In genomic region chr1:69634259-69634658, GRCm38 (mm10) we compare ENCODE assay signal across 26 mouse cellular contexts.
"Had no signal": no experiment of that assay in that cellular context is flagged by ENCODE, and none has a peak within 500 bp of the region (broad histone marks: within the 10 kb centered on the region; RNA-seq: fewer than 3 reads in every experiment).

No protein-coding gene starts in this region.

- H3K4me1 ChIP-seq: forebrain, embryonic 10.5 days; forebrain, embryonic 12.5 days; forebrain, embryonic 13.5 days; forebrain, embryonic 15.5 days had no signal

- ATAC-seq: forebrain, embryonic 13.5 days; forebrain, embryonic 14.5 days; forebrain, embryonic 15.5 days; forebrain, embryonic 16.5 days; forebrain, postnatal 0 days had no signal

- H3K27ac ChIP-seq: embryonic facial prominence, embryonic 10.5 days; embryonic facial prominence, embryonic 12.5 days; embryonic facial prominence, embryonic 13.5 days; embryonic facial prominence, embryonic 15.5 days; forebrain, embryonic 10.5 days; forebrain, embryonic 12.5 days; forebrain, embryonic 13.5 days; forebrain, embryonic 15.5 days; heart, adult 2 months had no signal

- H3K9ac ChIP-seq: embryonic facial prominence, embryonic 12.5 days; embryonic facial prominence, embryonic 13.5 days; embryonic facial prominence, embryonic 15.5 days; forebrain, embryonic 12.5 days; forebrain, embryonic 13.5 days; forebrain, embryonic 15.5 days; forebrain, postnatal 0 days had no signal

- DNase-seq: cerebellum, adult 2 months; cerebellum, adult 8-10 months; cerebellum, adult 9-10 months; cerebellum, adult 9-11 months; cerebellum, postnatal 10 days; cerebellum, postnatal 14 days; cerebellum, postnatal 25 days; cerebellum, postnatal 36 days; embryo, embryonic 11 days; forebrain, postnatal 0 days; gastrocnemius, postnatal 10 days; gastrocnemius, postnatal 14 days; gastrocnemius, postnatal 25 days; heart, adult 11 months; heart, adult 2 months had no signal

- H3K27me3 ChIP-seq: embryonic facial prominence, embryonic 12.5 days; embryonic facial prominence, embryonic 13.5 days; embryonic facial prominence, embryonic 15.5 days; forebrain, embryonic 12.5 days; forebrain, embryonic 13.5 days; forebrain, embryonic 15.5 days had no signal

- H3K4me3 ChIP-seq: embryonic facial prominence, embryonic 10.5 days; embryonic facial prominence, embryonic 12.5 days; embryonic facial prominence, embryonic 13.5 days; embryonic facial prominence, embryonic 15.5 days; erythroblast, embryonic 14.5 days; forebrain, embryonic 10.5 days; forebrain, embryonic 12.5 days; forebrain, embryonic 13.5 days; forebrain, embryonic 15.5 days; heart, adult 2 months had no signal

- H3K4me2 ChIP-seq: embryonic facial prominence, embryonic 12.5 days; embryonic facial prominence, embryonic 13.5 days; embryonic facial prominence, embryonic 15.5 days; forebrain, embryonic 12.5 days; forebrain, embryonic 13.5 days; forebrain, embryonic 15.5 days had no signal

- H3K9me3 ChIP-seq: embryonic facial prominence, embryonic 10.5 days; embryonic facial prominence, embryonic 12.5 days; embryonic facial prominence, embryonic 13.5 days; embryonic facial prominence, embryonic 15.5 days; forebrain, embryonic 10.5 days; forebrain, embryonic 12.5 days; forebrain, embryonic 13.5 days; forebrain, embryonic 15.5 days had no signal

- H3K36me3 ChIP-seq: embryonic facial prominence, embryonic 10.5 days; embryonic facial prominence, embryonic 12.5 days; embryonic facial prominence, embryonic 13.5 days; embryonic facial prominence, embryonic 15.5 days; forebrain, embryonic 10.5 days; forebrain, embryonic 12.5 days; forebrain, embryonic 15.5 days had no signal
